Mouse (Mus musculus): ENCODE results near the gene Nkpd1. TPM values are rescaled to one million over a fixed set of nuclear protein-coding genes. Genes with fewer than 3 reads are reported as not detected.

Nkpd1 gene
- polyA plus RNA-seq, 1 experiment from 2014 or later, result 0.15 TPM

DNA sequence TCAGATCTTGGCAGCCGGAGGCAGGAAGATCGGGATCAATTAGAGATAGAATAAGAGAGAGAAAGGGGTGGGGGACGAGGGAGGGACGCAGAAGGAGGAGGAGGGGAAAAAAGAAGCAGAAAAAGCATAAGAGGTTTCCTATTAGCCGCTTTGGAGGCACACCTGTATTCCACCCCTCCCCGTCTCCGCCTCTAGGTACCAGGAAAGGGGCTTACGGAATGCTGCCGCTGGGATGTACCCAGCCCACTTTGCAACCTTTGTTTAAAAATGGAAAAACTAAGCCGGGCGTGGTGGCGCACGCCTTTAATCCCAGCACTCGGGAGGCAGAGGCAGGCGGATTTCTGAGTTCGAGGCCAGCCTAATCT lies 56.1 kb downstream of the Nkpd1 start:
- no peak for ATAC-seq

More for the DNA sequence above, 56.1 kb downstream of the Nkpd1 start:
- DNase-seq (ENCODE audit: low read depth, low spot score), result no peak
- ChIA-PET POLR2A (interaction anchor here (0.7 to 2.8 kb wide), 2 partner anchors 10 to 12 kb away, joined by 3 to 10 read pairs; partner anchors contain the start of gene Ppp1r37), CTCF (interaction anchor here (2.4 kb wide), 1 partner anchor 16 kb away, joined by 12 read pairs; no protein-coding TSS in a partner anchor)
- in situ Hi-C loops (cut with MboI; ENCODE audit: low pct_unique_long_range_greater_than_20kb), result loop anchor here (5.0 kb wide), 1 partner anchor 66 kb away; the partner anchor contains the start of genes Bloc1s3 and Trappc6a
- no peak for TF ChIP-seq CTCF (IDR thresholded peaks at IDR 0.05)
- H3K27me3 ChIP-seq, result no peaks in the 10 kb centered on the region

Other genes with a start within 250 kb of the Nkpd1 start
- 142 TPM for gene Vasp, start 246.0 kb upstream of the Nkpd1 start, polyA plus RNA-seq (2021)
- gene Ppm1n, start 237.8 kb upstream of the Nkpd1 start, polyA plus RNA-seq (2021), result 0.14 TPM
- 4.0 TPM for gene Rtn2, start 235.2 kb upstream of the Nkpd1 start, polyA plus RNA-seq (2021)
- 72.9 TPM for gene Fosb, start 207.8 kb upstream of the Nkpd1 start, polyA plus RNA-seq (2021)
- gene Ercc1, start 173.1 kb upstream of the Nkpd1 start, polyA plus RNA-seq (2021), result 40.9 TPM
- 16.6 TPM for gene Cd3eap, start 158.4 kb upstream of the Nkpd1 start, polyA plus RNA-seq (2021)
- gene Ppp1r13l, start 158.1 kb upstream of the Nkpd1 start, polyA plus RNA-seq (2021), result 11.9 TPM
- 26.2 TPM for gene Ercc2, start 135.8 kb upstream of the Nkpd1 start, polyA plus RNA-seq (2021)
- 44.0 TPM for gene Klc3, start 113.7 kb upstream of the Nkpd1 start, polyA plus RNA-seq (2021)
- gene Ckm, start 113.1 kb upstream of the Nkpd1 start, polyA plus RNA-seq (2021), result not detected
- gene Mark4, start 59.0 kb upstream of the Nkpd1 start, polyA plus RNA-seq (2021), result 34.8 TPM
- not detected for gene Exoc3l2, start 54.5 kb upstream of the Nkpd1 start, polyA plus RNA-seq (2021)
- 9.8 TPM for gene Bloc1s3, start 9.5 kb upstream of the Nkpd1 start, polyA plus RNA-seq (2021)
- 36.5 TPM for gene Trappc6a, start 9.4 kb upstream of the Nkpd1 start, polyA plus RNA-seq (2021)
- 65.5 TPM for gene Ppp1r37, start 45.2 kb downstream of the Nkpd1 start, polyA plus RNA-seq (2021)
- 0.23 TPM for gene Zfp296, start 59.4 kb downstream of the Nkpd1 start, polyA plus RNA-seq (2021)
- 89.6 TPM for gene Gemin7, start 59.8 kb downstream of the Nkpd1 start, polyA plus RNA-seq (2021)
- 50.7 TPM for gene Clasrp, start 86.6 kb downstream of the Nkpd1 start, polyA plus RNA-seq (2021)
- gene Relb, start 111.6 kb downstream of the Nkpd1 start, polyA plus RNA-seq (2021), result 24.5 TPM
- 154 TPM for gene Clptm1, start 147.2 kb downstream of the Nkpd1 start, polyA plus RNA-seq (2021)
- gene Apoc2, start 160.1 kb downstream of the Nkpd1 start, polyA plus RNA-seq (2021), result not detected
- gene Gm44805, start 163.6 kb downstream of the Nkpd1 start, polyA plus RNA-seq (2021), result not detected
- gene Apoc4, start 163.6 kb downstream of the Nkpd1 start, polyA plus RNA-seq (2021), result 0.09 TPM
- 1.6 TPM for gene Apoc1, start 174.8 kb downstream of the Nkpd1 start, polyA plus RNA-seq (2021)
- gene Apoe, start 181.3 kb downstream of the Nkpd1 start, polyA plus RNA-seq (2021), result 6.0 TPM
- 142 TPM for gene Tomm40, start 197.6 kb downstream of the Nkpd1 start, polyA plus RNA-seq (2021)
- 168 TPM for gene Nectin2, start 232.6 kb downstream of the Nkpd1 start, polyA plus RNA-seq (2021)